Mouse (Mus musculus): ENCODE data around the gene Tnp2. TPM values are rescaled to one million over a fixed set of nuclear protein-coding genes. Genes with fewer than 3 reads are reported as not detected.

Gene Tnp2
- polyA plus RNA-seq, 1 experiment from 2014 or later, result not detected

- WGBS, result 54% methylated on average over 9 of the region's 9 CpGs
- ATAC-seq (replicated peaks; ENCODE audit: low FRiP score, low TSS enrichment, low read depth), result no peak
- Histone ChIP-seq H3K4me1 (replicated peaks; ENCODE audit: control insufficient read depth, insufficient read depth, low read length) (peaks cover 32% of the 10 kb centered on the region), H3K27ac (ENCODE audit: low read depth) (no peak overlapping the region), H3K4me3 (ENCODE audit: low read depth, low read length) (no peak overlapping the region), H3K4me2 (ENCODE audit: low read length) (no peak overlapping the region), H3K9me3 (ENCODE audit: control insufficient read depth, low read length) (no peaks in the 10 kb centered on the region), H3K9ac (ENCODE audit: low read length) (no peak overlapping the region), H3K27me3 (replicated peaks; ENCODE audit: control insufficient read depth, insufficient read depth, low read length) (no peaks in the 10 kb centered on the region), H3K36me3 (ENCODE audit: control insufficient read depth, insufficient read depth, low read length) (no peaks in the 10 kb centered on the region)
- DNase-seq (ENCODE audit: low spot score), result no peak
Observed at GRCm38 (mm10) chr16:10781862-10782371, 6.5 kb downstream of the Tnp2 start.

- H3K27me3 ChIP-seq (replicated peaks; ENCODE audit: control insufficient read depth, insufficient read depth, low read length), result no peaks in the 10 kb centered on the region
- ATAC-seq (replicated peaks; ENCODE audit: low FRiP score, low TSS enrichment, low read depth) (no peak), DNase-seq (ENCODE audit: low spot score) (no peak)
- no peaks in the 10 kb centered on the region for H3K9me3 ChIP-seq (ENCODE audit: control insufficient read depth, low read length)
- no peak overlapping the region for H3K9ac ChIP-seq (ENCODE audit: low read length)
- no peak overlapping the region for H3K4me2 ChIP-seq (ENCODE audit: low read length)
- H3K36me3 ChIP-seq (ENCODE audit: control insufficient read depth, insufficient read depth, low read length), result no peaks in the 10 kb centered on the region
- no peak overlapping the region for H3K4me3 ChIP-seq (ENCODE audit: low read depth, low read length)
- WGBS, result 63% methylated on average over 5 of the region's 5 CpGs
- H3K27ac ChIP-seq (ENCODE audit: low read depth), result no peak overlapping the region
- H3K4me1 ChIP-seq (replicated peaks; ENCODE audit: control insufficient read depth, insufficient read depth, low read length), result peaks cover 29% of the 10 kb centered on the region
Observed at GRCm38 (mm10) chr16:10780631-10781120, 7.8 kb downstream of the Tnp2 start.

GRCm38 (mm10) chr16:10777579-10778160, 10.8 kb downstream of the Tnp2 start:
- Histone ChIP-seq H3K27ac (ENCODE audit: low read depth) (no peak overlapping the region), H3K9ac (ENCODE audit: low read length) (no peak overlapping the region), H3K9me3 (ENCODE audit: control insufficient read depth, low read length) (no peaks in the 10 kb centered on the region), H3K4me1 (replicated peaks; ENCODE audit: control insufficient read depth, insufficient read depth, low read length) (peaks cover 17% of the 10 kb centered on the region), H3K4me3 (ENCODE audit: low read depth, low read length) (no peak overlapping the region), H3K27me3 (replicated peaks; ENCODE audit: control insufficient read depth, insufficient read depth, low read length) (no peaks in the 10 kb centered on the region), H3K36me3 (ENCODE audit: control insufficient read depth, insufficient read depth, low read length) (no peaks in the 10 kb centered on the region), H3K4me2 (ENCODE audit: low read length) (no peak overlapping the region)
- DNase-seq (ENCODE audit: low spot score) (no peak), ATAC-seq (replicated peaks; ENCODE audit: low FRiP score, low TSS enrichment, low read depth) (no peak)
- WGBS, result 70% methylated on average over 5 of the region's 5 CpGs

- no peak overlapping the region for H3K4me3 ChIP-seq (ENCODE audit: low read depth, low read length)
- 50% methylated on average over 7 of the region's 7 CpGs for WGBS
- H3K9me3 ChIP-seq (ENCODE audit: control insufficient read depth, low read length), result no peaks in the 10 kb centered on the region
- no peak overlapping the region for H3K9ac ChIP-seq (ENCODE audit: low read length)
- H3K4me2 ChIP-seq (ENCODE audit: low read length), result no peak overlapping the region
- no peaks in the 10 kb centered on the region for H3K27me3 ChIP-seq (replicated peaks; ENCODE audit: control insufficient read depth, insufficient read depth, low read length)
- H3K4me1 ChIP-seq (replicated peaks; ENCODE audit: control insufficient read depth, insufficient read depth, low read length), result 0 out of 2 replicates have a peak, but pooled peaks cover 8% of the 10 kb centered on the region
- H3K36me3 ChIP-seq (ENCODE audit: control insufficient read depth, insufficient read depth, low read length), result no peaks in the 10 kb centered on the region
- DNase-seq (ENCODE audit: low spot score) (no peak), ATAC-seq (replicated peaks; ENCODE audit: low FRiP score, low TSS enrichment, low read depth) (no peak)
- H3K27ac ChIP-seq (ENCODE audit: low read depth), result no peak overlapping the region
Observed at GRCm38 (mm10) chr16:10776322-10776721, 12.1 kb downstream of the Tnp2 start.

- no peaks in the 10 kb centered on the region for H3K4me1 ChIP-seq (replicated peaks; ENCODE audit: control insufficient read depth, insufficient read depth, low read length)
- WGBS, result 54% methylated on average over 4 of the region's 4 CpGs
- H3K9ac ChIP-seq (ENCODE audit: low read length), result no peak overlapping the region
- H3K36me3 ChIP-seq (ENCODE audit: control insufficient read depth, insufficient read depth, low read length), result no peaks in the 10 kb centered on the region
- H3K27me3 ChIP-seq (replicated peaks; ENCODE audit: control insufficient read depth, insufficient read depth, low read length), result no peaks in the 10 kb centered on the region
- H3K27ac ChIP-seq (ENCODE audit: low read depth), result no peak overlapping the region
- H3K4me3 ChIP-seq (ENCODE audit: low read depth, low read length), result no peak overlapping the region
- no peak overlapping the region for H3K4me2 ChIP-seq (ENCODE audit: low read length)
- DNase-seq (ENCODE audit: low spot score) (no peak), ATAC-seq (replicated peaks; ENCODE audit: low FRiP score, low TSS enrichment, low read depth) (no peak)
- no peaks in the 10 kb centered on the region for H3K9me3 ChIP-seq (ENCODE audit: control insufficient read depth, low read length)
Observed at GRCm38 (mm10) chr16:10774726-10775125, 13.7 kb downstream of the Tnp2 start.

- Histone ChIP-seq H3K27ac (ENCODE audit: low read depth) (no peak overlapping the region), H3K4me2 (ENCODE audit: low read length) (no peak overlapping the region), H3K4me3 (ENCODE audit: low read depth, low read length) (no peak overlapping the region), H3K9me3 (ENCODE audit: control insufficient read depth, low read length) (no peaks in the 10 kb centered on the region), H3K4me1 (replicated peaks; ENCODE audit: control insufficient read depth, insufficient read depth, low read length) (no peaks in the 10 kb centered on the region), H3K27me3 (replicated peaks; ENCODE audit: control insufficient read depth, insufficient read depth, low read length) (no peaks in the 10 kb centered on the region), H3K36me3 (ENCODE audit: control insufficient read depth, insufficient read depth, low read length) (no peaks in the 10 kb centered on the region), H3K9ac (ENCODE audit: low read length) (no peak overlapping the region)
- ATAC-seq (replicated peaks; ENCODE audit: low FRiP score, low TSS enrichment, low read depth), result no peak
- no peak for DNase-seq (ENCODE audit: low spot score)
- WGBS, result 81% methylated on average over 8 of the region's 8 CpGs
Observed at GRCm38 (mm10) chr16:10773543-10773942, 14.9 kb downstream of the Tnp2 start.

GRCm38 (mm10) chr16:10771769-10772510, 16.5 kb downstream of the Tnp2 start:
- WGBS, result 62% methylated on average over 19 of the region's 19 CpGs
- H3K9ac ChIP-seq (ENCODE audit: low read length), result no peak overlapping the region
- H3K4me2 ChIP-seq (ENCODE audit: low read length), result no peak overlapping the region
- H3K27me3 ChIP-seq (replicated peaks; ENCODE audit: control insufficient read depth, insufficient read depth, low read length), result no peaks in the 10 kb centered on the region
- no peak overlapping the region for H3K27ac ChIP-seq (ENCODE audit: low read depth)
- ATAC-seq (replicated peaks; ENCODE audit: low FRiP score, low TSS enrichment, low read depth) (no peak), DNase-seq (ENCODE audit: low spot score) (no peak)
- H3K36me3 ChIP-seq (ENCODE audit: control insufficient read depth, insufficient read depth, low read length), result no peaks in the 10 kb centered on the region
- no peak overlapping the region for H3K4me3 ChIP-seq (ENCODE audit: low read depth, low read length)
- no peaks in the 10 kb centered on the region for H3K9me3 ChIP-seq (ENCODE audit: control insufficient read depth, low read length)
- H3K4me1 ChIP-seq (replicated peaks; ENCODE audit: control insufficient read depth, insufficient read depth, low read length), result no peaks in the 10 kb centered on the region

GRCm38 (mm10) chr16:10770531-10771325, 17.7 kb downstream of the Tnp2 start:
- Histone ChIP-seq H3K4me3 (ENCODE audit: low read depth, low read length) (no peak overlapping the region), H3K9me3 (ENCODE audit: control insufficient read depth, low read length) (no peaks in the 10 kb centered on the region), H3K36me3 (ENCODE audit: control insufficient read depth, insufficient read depth, low read length) (no peaks in the 10 kb centered on the region), H3K9ac (ENCODE audit: low read length) (no peak overlapping the region), H3K27me3 (replicated peaks; ENCODE audit: control insufficient read depth, insufficient read depth, low read length) (no peaks in the 10 kb centered on the region), H3K4me1 (replicated peaks; ENCODE audit: control insufficient read depth, insufficient read depth, low read length) (no peaks in the 10 kb centered on the region), H3K27ac (ENCODE audit: low read depth) (no peak overlapping the region), H3K4me2 (ENCODE audit: low read length) (no peak overlapping the region)
- 42% methylated on average over 4 of the region's 4 CpGs for WGBS
- ATAC-seq (replicated peaks; ENCODE audit: low FRiP score, low TSS enrichment, low read depth) (no peak; the same call in 1 of the 2 replicates), DNase-seq (ENCODE audit: low spot score) (no peak)

Measured in intestine, embryonic 14.5 days (tissue).